Mouse (Mus musculus) MEL (cell line): ENCODE data around the gene Pym1. TPM values are rescaled to one million over a fixed set of nuclear protein-coding genes. Genes with fewer than 3 reads are reported as not detected.

Experiments
- DNase-seq: peaks from one replicate; pipeline ENCODE4 v3.0.0; 2011; ENCODE audit warnings: low read depth, low spot score
- H3K27ac ChIP-seq: 2 replicates; pipeline ENCODE4 v1.5.1; 2012; ENCODE audit warnings: low read depth, mild to moderate bottlenecking, control low read depth, low read length, moderate library complexity; ENCODE audit not compliant: control insufficient read depth
- H3K27me3 ChIP-seq, 2 experiments: fragments of 150-350 bp in 1 of 2; sonication (generic) in 1 of 2; 2 replicates each; pipeline ENCODE4 v1.6.1; 2012; ENCODE audit warnings: low read length in 2 of 2, mild to moderate bottlenecking in 2 of 2, improper control_type of control experiment in 1 of 2, moderate library complexity in 1 of 2; ENCODE audit not compliant: insufficient read depth in 2 of 2, control insufficient read depth in 1 of 2
- H3K36me3 ChIP-seq, 2 experiments: 2 replicates each; pipeline ENCODE4 v1.6.1; 2012 to 2014; ENCODE audit warnings: low read length in 2 of 2, improper control_type of control experiment in 1 of 2, inconsistent platforms in 1 of 2, mild to moderate bottlenecking in 1 of 2; ENCODE audit not compliant: insufficient read depth in 2 of 2, control insufficient read depth in 1 of 2
- H3K4me1 ChIP-seq, 2 experiments: fragments of 150-350 bp in 1 of 2; sonication (generic) in 1 of 2; 2 replicates each; pipeline ENCODE4 v1.6.1; 2012; ENCODE audit warnings: low read length in 2 of 2, improper control_type of control experiment in 1 of 2, mild to moderate bottlenecking in 1 of 2; ENCODE audit not compliant: insufficient read depth in 2 of 2, control insufficient read depth in 1 of 2
- H3K4me3 ChIP-seq, 2 experiments: fragments of 150-350 bp in 1 of 2; sonication (generic) in 1 of 2; 2 replicates each; pipeline ENCODE4 v1.5.1; 2012; ENCODE audit warnings: low read depth in 2 of 2, low read length in 2 of 2, mild to moderate bottlenecking in 2 of 2, moderate library complexity in 2 of 2, control low read depth in 1 of 2, improper control_type of control experiment in 1 of 2; ENCODE audit not compliant: control insufficient read depth in 1 of 2, insufficient read depth in 1 of 2
- H3K79me2 ChIP-seq: 2 replicates; pipeline ENCODE4 v1.6.1; 2012; ENCODE audit warnings: mild to moderate bottlenecking, low read length, moderate library complexity; ENCODE audit not compliant: control insufficient read depth, poor library complexity, insufficient read depth
- H3K9ac ChIP-seq: 2 replicates; pipeline ENCODE4 v1.6.1; 2012; ENCODE audit warnings: low read depth, mild to moderate bottlenecking, control low read depth, low read length, moderate library complexity; ENCODE audit not compliant: control insufficient read depth, poor library complexity, severe bottlenecking
- H3K9me3 ChIP-seq: fragments of 150-350 bp; sonication (generic); replicated peaks from 2 replicates; pipeline ENCODE4 v1.6.1; 2012; ENCODE audit warnings: mild to moderate bottlenecking, low read length, improper control_type of control experiment, moderate library complexity; ENCODE audit not compliant: insufficient read depth
- BHLHE40 ChIP-seq: IDR thresholded peaks from 2 replicates; pipeline ENCODE4 v1.6.1; 2012; ENCODE audit warnings: low read depth, mild to moderate bottlenecking, inconsistent platforms, low read length, improper control_type of control experiment, borderline replicate concordance
- CHD1 ChIP-seq: IDR thresholded peaks from 2 replicates; pipeline ENCODE4 v1.6.1; 2012; ENCODE audit warnings: low read depth, mild to moderate bottlenecking, inconsistent platforms, low read length, improper control_type of control experiment
- CHD2 ChIP-seq: IDR thresholded peaks from 2 replicates; pipeline ENCODE4 v1.6.1; 2011; ENCODE audit warnings: low read length, improper control_type of control experiment
- CTCF ChIP-seq, 3 experiments: IDR thresholded peaks in 2 of 3; conservative IDR thresholded peaks in 1 of 3; 2 replicates each; pipeline ENCODE4 v1.5.1; 2011 to 2012; ENCODE audit warnings: low read length in 3 of 3, low read depth in 2 of 3, mild to moderate bottlenecking in 2 of 3, improper control_type of control experiment in 1 of 3, inconsistent platforms in 1 of 3, mixed read lengths in 1 of 3, moderate library complexity in 1 of 3; ENCODE audit not compliant: control insufficient read depth in 1 of 3, insufficient read depth in 1 of 3, poor library complexity in 1 of 3, severe bottlenecking in 1 of 3
- E2F4 ChIP-seq: IDR thresholded peaks from 2 replicates; pipeline ENCODE4 v1.6.1; 2011; ENCODE audit warnings: low read depth, low read length, improper control_type of control experiment, borderline replicate concordance
- ELF1 ChIP-seq: IDR thresholded peaks from 2 replicates; pipeline ENCODE4 v1.6.1; 2014; ENCODE audit warnings: low read depth, mild to moderate bottlenecking, inconsistent platforms, low read length, improper control_type of control experiment, moderate library complexity
- EP300 ChIP-seq, 2 experiments: IDR thresholded peaks; 2 replicates each; pipeline ENCODE4 v1.6.1; 2011; ENCODE audit warnings: improper control_type of control experiment in 2 of 2, low read length in 2 of 2, low read depth in 1 of 2, mild to moderate bottlenecking in 1 of 2
- GABPA ChIP-seq: IDR thresholded peaks from 2 replicates; pipeline ENCODE4 v1.6.1; 2012; ENCODE audit warnings: low read depth, mild to moderate bottlenecking, inconsistent platforms, low read length, improper control_type of control experiment, moderate library complexity
- HCFC1 ChIP-seq: IDR thresholded peaks from 2 replicates; pipeline ENCODE4 v1.6.1; 2012; ENCODE audit warnings: low read depth, mild to moderate bottlenecking, inconsistent platforms, low read length, improper control_type of control experiment, moderate library complexity
- JUND ChIP-seq: IDR thresholded peaks from 2 replicates; pipeline ENCODE4 v1.6.1; 2011; ENCODE audit warnings: low read depth, mild to moderate bottlenecking, improper control_type of control experiment, low read length
- KAT2A ChIP-seq: conservative IDR thresholded peaks from 2 replicates; pipeline ENCODE4 v1.6.1; 2012; ENCODE audit warnings: low read depth, low read length, improper control_type of control experiment, inconsistent platforms
- MAFK ChIP-seq: IDR thresholded peaks from 2 replicates; pipeline ENCODE4 v1.6.1; 2011; ENCODE audit warnings: low read depth, mild to moderate bottlenecking, low read length, improper control_type of control experiment, borderline replicate concordance
- MAX ChIP-seq: IDR thresholded peaks from 2 replicates; pipeline ENCODE4 v1.6.1; 2011; ENCODE audit warnings: low read length, improper control_type of control experiment
- MAZ ChIP-seq: IDR thresholded peaks from 2 replicates; pipeline ENCODE4 v1.6.1; 2012; ENCODE audit warnings: low read depth, mild to moderate bottlenecking, inconsistent platforms, low read length, improper control_type of control experiment
- MEF2A ChIP-seq: IDR thresholded peaks from 2 replicates; pipeline ENCODE4 v1.6.1; 2014; ENCODE audit warnings: low read depth, mild to moderate bottlenecking, inconsistent platforms, low read length, improper control_type of control experiment; ENCODE audit not compliant: poor library complexity, insufficient replicate concordance, severe bottlenecking; ENCODE audit errors: extremely low read depth
- MXI1 ChIP-seq: IDR thresholded peaks from 2 replicates; pipeline ENCODE4 v1.6.1; 2011; ENCODE audit warnings: mild to moderate bottlenecking, low read depth, low read length, improper control_type of control experiment
- MYB ChIP-seq: IDR thresholded peaks from 2 replicates; pipeline ENCODE4 v1.6.1; 2011; ENCODE audit warnings: mild to moderate bottlenecking, low read depth, low read length, improper control_type of control experiment
- MYC ChIP-seq: IDR thresholded peaks from 2 replicates; pipeline ENCODE4 v1.6.1; 2011; ENCODE audit warnings: low read depth, mild to moderate bottlenecking, low read length, improper control_type of control experiment, moderate library complexity
- NELFE ChIP-seq: IDR thresholded peaks from 2 replicates; pipeline ENCODE4 v1.6.1; 2011; ENCODE audit warnings: low read depth, low read length, improper control_type of control experiment
- NRF1 ChIP-seq: IDR thresholded peaks from 2 replicates; pipeline ENCODE4 v1.6.1; 2014; ENCODE audit warnings: low read depth, mild to moderate bottlenecking, inconsistent platforms, low read length, improper control_type of control experiment, moderate library complexity; ENCODE audit not compliant: poor library complexity, insufficient read depth, severe bottlenecking
- POLR2A ChIP-seq, 2 experiments: IDR thresholded peaks; 2 replicates each; pipeline ENCODE4 v1.6.1; 2011 to 2012; ENCODE audit warnings: low read length in 2 of 2, mild to moderate bottlenecking in 2 of 2, control low read depth in 1 of 2, improper control_type of control experiment in 1 of 2, low read depth in 1 of 2, moderate library complexity in 1 of 2; ENCODE audit not compliant: control insufficient read depth in 1 of 2, insufficient read depth in 1 of 2, poor library complexity in 1 of 2
- RAD21 ChIP-seq: IDR thresholded peaks from 2 replicates; pipeline ENCODE4 v1.6.1; 2011; ENCODE audit warnings: mild to moderate bottlenecking, low read depth, low read length, improper control_type of control experiment
- RCOR1 ChIP-seq: IDR thresholded peaks from 2 replicates; pipeline ENCODE4 v1.6.1; 2012; ENCODE audit warnings: low read depth, mild to moderate bottlenecking, inconsistent platforms, low read length, improper control_type of control experiment
- SIN3A ChIP-seq: IDR thresholded peaks from 2 replicates; pipeline ENCODE4 v1.6.1; 2012; ENCODE audit warnings: low read length, improper control_type of control experiment, inconsistent platforms
- SMC3 ChIP-seq: IDR thresholded peaks from 2 replicates; pipeline ENCODE4 v1.6.1; 2011; ENCODE audit warnings: low read depth, low read length, improper control_type of control experiment
- TAL1 ChIP-seq: IDR thresholded peaks from 2 replicates; pipeline ENCODE4 v1.6.1; 2012; ENCODE audit warnings: mild to moderate bottlenecking, inconsistent platforms, low read length, moderate library complexity, mixed read lengths
- TBP ChIP-seq: IDR thresholded peaks from 2 replicates; pipeline ENCODE4 v1.8.0; 2011; ENCODE audit warnings: low read depth, low read length, improper control_type of control experiment
- TCF12 ChIP-seq: IDR thresholded peaks from 2 replicates; pipeline ENCODE4 v1.6.1; 2014; ENCODE audit warnings: low read depth, mild to moderate bottlenecking, inconsistent platforms, low read length, improper control_type of control experiment, moderate library complexity
- UBTF ChIP-seq: IDR thresholded peaks from 2 replicates; pipeline ENCODE4 v1.6.1; 2012; ENCODE audit warnings: low read depth, mild to moderate bottlenecking, inconsistent platforms, low read length, improper control_type of control experiment, moderate library complexity, borderline replicate concordance; ENCODE audit not compliant: insufficient read depth
- USF1 ChIP-seq: IDR thresholded peaks from 2 replicates; pipeline ENCODE4 v1.6.1; 2014; ENCODE audit warnings: low read depth, mild to moderate bottlenecking, inconsistent platforms, low read length, improper control_type of control experiment, moderate library complexity
- USF2 ChIP-seq, 2 experiments: IDR thresholded peaks; 2 replicates each; pipeline ENCODE4 v1.6.1; 2011 to 2012; ENCODE audit warnings: improper control_type of control experiment in 2 of 2, low read length in 2 of 2, borderline replicate concordance in 1 of 2, inconsistent platforms in 1 of 2, low read depth in 1 of 2, mild to moderate bottlenecking in 1 of 2; ENCODE audit not compliant: insufficient read depth in 1 of 2
- ZC3H11A ChIP-seq: IDR thresholded peaks from 2 replicates; pipeline ENCODE4 v1.6.1; 2012; ENCODE audit warnings: low read depth, mild to moderate bottlenecking, inconsistent platforms, low read length, improper control_type of control experiment
- ZKSCAN1 ChIP-seq: IDR thresholded peaks from 2 replicates; pipeline ENCODE4 v1.6.1; 2012; ENCODE audit warnings: low read depth, mild to moderate bottlenecking, inconsistent platforms, low read length, improper control_type of control experiment, moderate library complexity
- ZMIZ1 ChIP-seq: IDR thresholded peaks from 2 replicates; pipeline ENCODE4 v1.6.1; 2012; ENCODE audit warnings: low read depth, mild to moderate bottlenecking, inconsistent platforms, low read length, improper control_type of control experiment, moderate library complexity
- ZNF384 ChIP-seq: IDR thresholded peaks from 2 replicates; pipeline ENCODE4 v1.6.1; 2012; ENCODE audit warnings: low read depth, mild to moderate bottlenecking, inconsistent platforms, low read length, improper control_type of control experiment
- polyA plus RNA-seq, 2 experiments: library from polyadenylated mRNA; stranded (reverse) in 1 of 2; unstranded in 1 of 2; fragments of >175 nt in 1 of 2; fragments of >200 nt in 1 of 2; gene quantifications; 2 replicates each; pipeline versions ENCODE4 v1.2.1 to v1.2.4; 2012; ENCODE audit warnings: low replicate concordance in 2 of 2, low read depth in 1 of 2; ENCODE audit not compliant: insufficient read length in 2 of 2, insufficient read depth in 1 of 2, missing spikeins in 1 of 2
- total RNA-seq: library from RNA; depleted of rRNA; stranded (reverse); fragments of 300-350 nt; gene quantifications from 2 replicates; pipeline ENCODE4 v1.2.3, GENCODE M21; 2012

Gene Pym1
- total and polyA plus RNA-seq, 3 experiments, result 77.4 to 107 TPM; not detected in 1

DNA sequence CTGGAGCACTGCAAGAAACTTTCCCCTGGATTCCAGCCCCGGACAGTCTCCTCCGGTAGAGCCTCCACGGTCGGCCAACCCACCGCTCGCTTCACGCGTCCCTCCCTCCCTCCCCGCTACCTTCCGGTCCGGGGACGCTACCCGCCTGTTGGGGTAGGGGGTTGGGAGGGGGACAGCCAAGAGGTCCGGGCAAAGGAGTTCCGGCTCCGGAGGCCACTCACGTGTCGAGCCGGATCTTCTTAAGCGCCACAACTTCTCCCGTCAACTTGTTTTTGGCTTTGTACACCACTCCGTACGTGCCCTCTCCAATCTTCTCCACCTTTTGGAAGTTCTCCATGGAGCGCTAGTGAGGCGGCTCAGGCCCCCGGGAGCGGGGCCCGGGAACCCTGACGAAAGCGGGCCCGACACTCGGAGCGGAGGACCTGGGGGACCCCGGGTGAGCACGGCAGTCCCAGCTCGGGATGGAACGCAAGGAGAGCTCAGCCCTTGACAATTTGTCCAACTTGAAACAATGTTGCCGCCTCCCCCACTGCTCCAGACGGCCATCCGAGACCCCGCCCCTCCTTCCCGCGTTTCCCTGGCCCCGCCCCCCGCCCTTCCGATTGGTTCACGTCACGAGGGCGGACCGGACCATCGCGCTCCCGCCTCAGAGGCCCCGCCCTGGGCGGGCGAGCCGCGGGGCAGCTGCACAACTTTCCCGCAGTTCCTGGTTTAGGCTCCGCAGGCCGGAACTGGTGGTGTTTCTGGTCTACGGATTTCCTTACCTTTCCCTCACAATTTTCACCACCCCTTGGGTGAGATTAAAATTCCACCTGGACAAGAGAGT, 43.0 kb upstream of the Pym1 start, which contains the start of gene Cdk2:
Cdk2 (minus strand) TSS at position 541 of the 826 bp plus-strand sequence.
- Histone ChIP-seq H3K27ac (peak within 1 kb of the TSS; percentile 95), H3K36me3 (peaks cover 1 to 26% of the 10 kb centered on the region in 2 experiments; a peak in 3 of 4 replicates), H3K27me3 (no peaks in the 10 kb centered on the region), H3K4me1 (peaks cover 13 to 22% of the 10 kb centered on the region in 2 experiments), H3K4me3 (peak within 1 kb of the TSS; percentile 76 to 92), H3K79me2 (peaks cover 14% of the 10 kb centered on the region), H3K9me3 (no peaks in the 10 kb centered on the region), H3K9ac (peak within 1 kb of the TSS; percentile 100)
- DNase-seq, result peak; percentile 94
- TF ChIP-seq CTCF (IDR thresholded peaks at IDR 0.05 in 2 of 3, conservative IDR thresholded peaks at IDR 0.05 in 1 of 3; ENCODE audit: control insufficient read depth in 1 of 3, insufficient read depth in 1 of 3, low read depth in 2 of 3, low read length in 3 of 3, poor library complexity in 1 of 3, severe bottlenecking in 1 of 3) (no peak), NRF1 (no peak), MAZ (peak; percentile 65), POLR2A (IDR thresholded peaks at IDR 0.05; ENCODE audit: control insufficient read depth in 1 of 2, insufficient read depth in 1 of 2, low read depth in 1 of 2, low read length in 2 of 2, poor library complexity in 1 of 2) (peak; percentile 51 to 97), HCFC1 (peak; percentile 4; the same call in 1 of the 2 replicates), MEF2A (no peak), RAD21 (no peak), ZKSCAN1 (no peak), MAX (no peak; the same call in 1 of the 2 replicates), SMC3 (no peak), SIN3A (peak; percentile 68), MXI1 (peak; percentile 69; the same call in 1 of the 2 replicates), EP300 (IDR thresholded peaks at IDR 0.05; ENCODE audit: low read depth in 1 of 2, low read length in 2 of 2) (no peak), GABPA (no peak), NELFE (peak; percentile 93), RCOR1 (no peak), ZMIZ1 (peak; percentile 87), ZNF384 (no peak), USF2 (IDR thresholded peaks at IDR 0.05; ENCODE audit: borderline replicate concordance in 1 of 2, insufficient read depth in 1 of 2, low read depth in 1 of 2, low read length in 2 of 2) (no peak), USF1 (peak; percentile 72), MAFK (no peak), JUND (no peak), BHLHE40 (peak; percentile 76; the same call in 1 of the 2 replicates), UBTF (no peak; the same call in 1 of the 2 replicates), CHD2 (no peak), KAT2A (no peak), ELF1 (peak; percentile 92), CHD1 (no peak), E2F4 (no peak), TBP (peak; percentile 71; the same call in 1 of the 2 replicates), TAL1 (no peak), TCF12 (peak; percentile 67), MYC (no peak), MYB (no peak), ZC3H11A (no peak)
